Mouse (Mus musculus) megakaryocyte, embryonic 14.5 days (primary cell): ENCODE data around the gene Cftr.

Source experiments
- FLI1 ChIP-seq: IDR thresholded peaks from 2 replicates; pipeline ENCODE4 v1.6.1; 2012; ENCODE audit warnings: low read length, inconsistent platforms, mixed read lengths
- GATA1 ChIP-seq: IDR thresholded peaks from 3 replicates; pipeline ENCODE4 v1.6.1; 2012; ENCODE audit warnings: mixed read lengths, low read length, inconsistent platforms, borderline replicate concordance

DNA sequence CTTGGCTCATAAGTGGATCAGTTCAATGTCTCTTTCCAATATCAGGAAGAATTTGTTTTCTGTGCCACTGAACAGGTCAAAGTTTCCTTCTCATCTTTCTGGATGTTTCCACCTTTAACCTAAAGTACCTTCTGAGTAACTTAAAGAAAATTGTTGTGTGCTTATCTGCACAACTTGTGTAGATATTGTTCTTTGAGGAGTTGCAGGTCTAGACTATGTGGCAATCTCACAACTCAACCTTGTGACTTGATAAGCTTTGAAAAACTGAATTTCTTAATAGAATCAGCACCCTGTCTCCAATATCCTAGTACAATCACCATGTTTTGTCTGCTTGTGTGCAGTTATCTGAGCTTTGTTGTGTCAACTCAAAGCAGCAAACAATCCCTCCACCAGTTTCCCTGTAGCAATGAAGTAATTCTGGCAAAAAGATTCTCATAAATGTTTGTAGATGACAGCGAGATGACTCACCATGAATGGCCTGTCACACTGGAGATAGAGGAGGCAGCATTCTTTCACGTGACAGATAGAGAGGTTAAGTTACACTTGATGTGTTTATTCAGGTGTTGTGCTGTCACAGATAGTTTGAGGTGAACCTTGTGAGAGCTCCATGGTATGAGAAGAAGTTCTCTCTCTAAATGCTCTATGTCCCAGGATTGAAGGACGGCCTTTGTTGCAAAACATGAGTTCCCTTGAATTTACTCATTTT is 178.8 kb downstream of the Cftr start:
- no peak for TF ChIP-seq GATA1
- no peak for TF ChIP-seq FLI1
